Mouse (Mus musculus) cerebellum, adult 8-10 months (tissue): ENCODE results near the gene Ptgfrn.

Source experiments
- DNase-seq: peaks from one replicate; pipeline ENCODE4 v3.0.0; 2022

The Ptgfrn gene

GRCm38 (mm10) chr3:100999732-101000131, 110.3 kb downstream of the Ptgfrn start:
- no peak for DNase-seq

GRCm38 (mm10) chr3:100998904-100999340, 111.2 kb downstream of the Ptgfrn start:
- peak; percentile 34 for DNase-seq

- DNase-seq: no peak
Measured at GRCm38 (mm10) chr3:100997785-100998570, 112.1 kb downstream of the Ptgfrn start.

GRCm38 (mm10) chr3:100994252-100994651, 115.8 kb downstream of the Ptgfrn start:
- no peak for DNase-seq

- no peak for DNase-seq
Measured at GRCm38 (mm10) chr3:100993718-100994117, 116.4 kb downstream of the Ptgfrn start.

- DNase-seq: no peak
Measured at GRCm38 (mm10) chr3:100993158-100993557, 116.9 kb downstream of the Ptgfrn start.
